Mouse (Mus musculus) adrenal gland, adult 18-20 months (tissue): ENCODE results near the gene Plscr5. TPM values are rescaled to one million over a fixed set of nuclear protein-coding genes. Genes with fewer than 3 reads are reported as not detected.
A peak's percentile ranks its signal among the peaks of the same experiment; 100 is the strongest.
"Not testable (repeated sequence)": the region's sequence is repeated elsewhere in the genome, so short reads cannot be mapped to it uniquely, and the experiment has no call there.

ENCODE experiments used
- DNase-seq, 2 experiments: peaks; one replicate each; pipeline ENCODE4 v3.0.0; 2021 to 2022; ENCODE audit warnings: low spot score in 2 of 2
- long read RNA-seq, 2 experiments: library from polyadenylated mRNA; stranded (forward); transcript quantifications; one replicate each; pipeline ENCODE4 v2.0.0; 2021
- total RNA-seq, 2 experiments: library from RNA; stranded (reverse); gene quantifications; 1 replicate in 1 of 2; 2 replicates in 1 of 2; pipeline ENCODE4 v1.2.3; 2021

Gene Plscr5
- total RNA-seq = not detected
- long read RNA-seq, experiment 1 = 0 reads
- long read RNA-seq, experiment 2 = 0 reads

- DNase-seq = not testable (repeated sequence)
These were observed at the start of gene Plscr5 for GRCm38 (mm10) chr9:92192636-92193035. Gene Plscr5, plus strand, starts transcription at chr9:92192936.

GRCm38 (mm10) chr9:92147555-92148248 is 45.0 kb upstream of the Plscr5 start:
- DNase-seq = no peak

- DNase-seq = no peak
These were observed 30.5 kb upstream of the Plscr5 start for GRCm38 (mm10) chr9:92162213-92162612.

GRCm38 (mm10) chr9:92173318-92173985 is 19.3 kb upstream of the Plscr5 start:
- DNase-seq = no peak

GRCm38 (mm10) chr9:92174176-92175075 is 18.3 kb upstream of the Plscr5 start:
- DNase-seq = peak in 1 of 2 experiments; percentile 8

GRCm38 (mm10) chr9:92178861-92179469 is 13.8 kb upstream of the Plscr5 start:
- no peak for DNase-seq

GRCm38 (mm10) chr9:92191295-92191694 is 1.4 kb upstream of the Plscr5 start:
- DNase-seq = no peak

GRCm38 (mm10) chr9:92198408-92198807 is 5.7 kb downstream of the Plscr5 start:
- DNase-seq = no peak

- no peak for DNase-seq
These were observed 6.8 kb downstream of the Plscr5 start for GRCm38 (mm10) chr9:92199564-92199963.

- no peak for DNase-seq
These were observed 11.7 kb downstream of the Plscr5 start for GRCm38 (mm10) chr9:92204397-92204796.

GRCm38 (mm10) chr9:92207307-92207706 is 14.6 kb downstream of the Plscr5 start:
- peak; percentile 26 to 28 for DNase-seq

GRCm38 (mm10) chr9:92207757-92208156 is 15.0 kb downstream of the Plscr5 start:
- no peak for DNase-seq

- no peak for DNase-seq
These were observed 17.1 kb downstream of the Plscr5 start for GRCm38 (mm10) chr9:92209850-92210249.

- no peak for DNase-seq
These were observed 17.7 kb downstream of the Plscr5 start for GRCm38 (mm10) chr9:92210386-92210967.

GRCm38 (mm10) chr9:92211048-92211447 is 18.3 kb downstream of the Plscr5 start:
- no peak for DNase-seq

- no peak for DNase-seq
These were observed 24.7 kb downstream of the Plscr5 start for GRCm38 (mm10) chr9:92217484-92217883.

GRCm38 (mm10) chr9:92217896-92218295 is 25.2 kb downstream of the Plscr5 start:
- DNase-seq = no peak

- no peak for DNase-seq
These were observed 27.4 kb downstream of the Plscr5 start for GRCm38 (mm10) chr9:92220151-92220550.

- DNase-seq = no peak
These were observed 28.7 kb downstream of the Plscr5 start for GRCm38 (mm10) chr9:92221480-92221879.

- no peak for DNase-seq
These were observed 32.0 kb downstream of the Plscr5 start for GRCm38 (mm10) chr9:92224598-92225231.
